Comparison of ENCODE assay signal across 15 mouse cellular contexts in the genomic region with DNA sequence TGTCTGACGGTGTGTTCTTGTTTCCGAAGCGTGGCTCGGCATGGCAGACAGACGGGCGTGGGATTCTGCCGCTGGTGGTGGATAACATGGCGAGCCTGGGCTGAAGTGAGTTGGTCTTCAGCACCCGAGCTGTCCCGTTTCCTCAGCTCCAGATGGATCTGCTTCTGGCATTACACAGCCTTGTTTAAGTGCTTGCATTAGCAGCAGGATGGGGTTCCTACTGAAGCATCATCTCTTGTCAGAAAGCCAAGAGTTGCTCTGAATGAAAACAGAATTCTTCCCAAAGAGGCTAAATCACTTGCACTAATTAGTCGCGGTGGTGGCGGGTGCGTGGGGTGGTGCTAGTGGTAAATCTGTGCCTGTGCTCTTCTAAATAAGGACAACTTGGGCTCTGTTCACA. TPM values are rescaled to one million over a fixed set of nuclear protein-coding genes. Genes with fewer than 3 reads are reported as not detected.
A peak's percentile ranks its signal among the peaks of the same experiment; 100 is the strongest.
DNase-seq lines count a peak whose midpoint lies in the region; ATAC-seq and TF ChIP-seq lines count a peak whose summit lies in the region.
"Had no signal": no experiment of that assay in that cellular context is flagged by ENCODE, and none has a peak within 500 bp of the region (broad histone marks: within the 10 kb centered on the region; RNA-seq: fewer than 3 reads in every experiment).

No protein-coding gene starts in this region.

- no peak for ATAC-seq in forebrain, embryonic 13.5 days
- no peak for ATAC-seq in forebrain, embryonic 12.5 days (ENCODE audit: low FRiP score)
- no peak for ATAC-seq in midbrain, postnatal 0 days (ENCODE audit: low FRiP score)
- ATAC-seq: liver, embryonic 12.5 days had no signal

- WGBS in forebrain, embryonic 13.5 days: 64% methylated on average over 14 of the region's 14 CpGs
- 75% methylated on average over 14 of the region's 14 CpGs for WGBS in forebrain, embryonic 12.5 days
- WGBS in midbrain, postnatal 0 days: 74% methylated on average over 14 of the region's 14 CpGs
- 89% methylated on average over 14 of the region's 14 CpGs for WGBS in midbrain, embryonic 10.5 days

- H3K4me3 ChIP-seq in forebrain, embryonic 13.5 days: no peak overlapping the region
- H3K4me3 ChIP-seq in forebrain, embryonic 12.5 days (replicated peaks): no peak overlapping the region
- no peak overlapping the region for H3K4me3 ChIP-seq in midbrain, postnatal 0 days (ENCODE audit: low read depth, low read length)
- no peak overlapping the region for H3K4me3 ChIP-seq in midbrain, embryonic 10.5 days
- H3K4me3 ChIP-seq: kidney, embryonic 15.5 days; liver, embryonic 12.5 days had no signal

- no peak for TF ChIP-seq CTCF in midbrain, postnatal 0 days (IDR thresholded peaks at IDR 0.05)

- H3K4me1 ChIP-seq in forebrain, embryonic 13.5 days: peaks cover 25% of the 10 kb centered on the region
- peaks cover 17% of the 10 kb centered on the region for H3K4me1 ChIP-seq in forebrain, embryonic 12.5 days
- H3K4me1 ChIP-seq in midbrain, postnatal 0 days (ENCODE audit: insufficient read depth, low read length): peaks cover 1% of the 10 kb centered on the region; the same call in 1 of the 2 replicates
- H3K4me1 ChIP-seq in midbrain, embryonic 10.5 days: peaks cover 25% of the 10 kb centered on the region

- H3K9ac ChIP-seq in forebrain, embryonic 13.5 days: no peak overlapping the region
- no peak overlapping the region for H3K9ac ChIP-seq in forebrain, embryonic 12.5 days
- H3K9ac ChIP-seq in midbrain, postnatal 0 days (replicated peaks; ENCODE audit: low read length, poor library complexity, severe bottlenecking): no peak overlapping the region
- H3K9ac ChIP-seq: kidney, embryonic 15.5 days; liver, embryonic 12.5 days had no signal

- 0 out of 2 replicates have a peak overlapping the region, but pooled peaks have one; percentile 8 for H3K4me2 ChIP-seq in forebrain, embryonic 13.5 days
- no peak overlapping the region for H3K4me2 ChIP-seq in forebrain, embryonic 12.5 days
- H3K4me2 ChIP-seq in midbrain, postnatal 0 days (ENCODE audit: low read depth, low read length, poor library complexity, severe bottlenecking): no peak overlapping the region
- H3K4me2 ChIP-seq: kidney, embryonic 15.5 days had no signal

- H3K27me3 ChIP-seq in forebrain, embryonic 13.5 days: peaks cover 3% of the 10 kb centered on the region; the same call in 1 of the 2 replicates
- peaks cover 18% of the 10 kb centered on the region for H3K27me3 ChIP-seq in forebrain, embryonic 12.5 days
- no peaks in the 10 kb centered on the region for H3K27me3 ChIP-seq in midbrain, postnatal 0 days (ENCODE audit: insufficient read depth, low read length)
- peaks cover 26% of the 10 kb centered on the region for H3K27me3 ChIP-seq in midbrain, embryonic 10.5 days (ENCODE audit: low read depth, poor library complexity, severe bottlenecking)

- DNase-seq in midbrain, postnatal 0 days (ENCODE audit: low spot score): peak; percentile 44
- no peak for DNase-seq in midbrain, embryonic 10.5 days (ENCODE audit: low spot score)
- DNase-seq in layer of hippocampus, postnatal 25 days (ENCODE audit: extremely low spot score in 1 of 2, low spot score in 1 of 2): peak; percentile 33 to 36
- DNase-seq in testis, postnatal 14 days (ENCODE audit: low spot score): no peak
- no peak for DNase-seq in embryo, embryonic 11 days
- no peak for DNase-seq in adipocyte (ENCODE audit: low spot score)
- DNase-seq: adrenal gland, adult 2 months; cerebellum, postnatal 25 days; heart, postnatal 4 days; thymus, adult 2 months had no signal

- H3K36me3 ChIP-seq in forebrain, embryonic 13.5 days (ENCODE audit: poor library complexity, severe bottlenecking): no peaks in the 10 kb centered on the region
- no peaks in the 10 kb centered on the region for H3K36me3 ChIP-seq in forebrain, embryonic 12.5 days (replicated peaks)
- no peaks in the 10 kb centered on the region for H3K36me3 ChIP-seq in midbrain, postnatal 0 days (ENCODE audit: insufficient read depth, low read length)
- no peaks in the 10 kb centered on the region for H3K36me3 ChIP-seq in midbrain, embryonic 10.5 days
- H3K36me3 ChIP-seq: G1E; kidney, embryonic 15.5 days; liver, embryonic 12.5 days had no signal

- H3K27ac ChIP-seq in forebrain, embryonic 13.5 days: 0 out of 2 replicates have a peak overlapping the region, but pooled peaks have one; percentile 3
- no peak overlapping the region for H3K27ac ChIP-seq in forebrain, embryonic 12.5 days
- no peak overlapping the region for H3K27ac ChIP-seq in midbrain, postnatal 0 days (ENCODE audit: low read depth, low read length)
- no peak overlapping the region for H3K27ac ChIP-seq in midbrain, embryonic 10.5 days (replicated peaks)
- H3K27ac ChIP-seq: kidney, embryonic 15.5 days; liver, embryonic 12.5 days had no signal

- H3K9me3 ChIP-seq in forebrain, embryonic 13.5 days (replicated peaks): no peaks in the 10 kb centered on the region
- no peaks in the 10 kb centered on the region for H3K9me3 ChIP-seq in forebrain, embryonic 12.5 days
- no peaks in the 10 kb centered on the region for H3K9me3 ChIP-seq in midbrain, postnatal 0 days (ENCODE audit: low read length)
- no peaks in the 10 kb centered on the region for H3K9me3 ChIP-seq in midbrain, embryonic 10.5 days (replicated peaks)
- H3K9me3 ChIP-seq: G1E; kidney, embryonic 15.5 days; liver, embryonic 12.5 days had no signal

RNA-seq across cellular contexts. Expression of a gene that starts 5.8 kb away (rescaled TPM):
- 1.1 and 1.2 TPM in 2 replicates for polyA plus RNA-seq in forebrain, embryonic 13.5 days (2015; fragmentation: Nextera tagmentation; extraction: Ambion mirVana)
- polyA plus RNA-seq in forebrain, embryonic 12.5 days (2016; fragmentation: Nextera tagmentation; extraction: Ambion mirVana): 0.80 and 1.1 TPM in 2 replicates
- total RNA-seq in midbrain, postnatal 0 days (2014; rRNA removed): 9.7 and 14.6 TPM in 2 replicates
- 7.3 and 10.0 TPM in 2 replicates for polyA plus RNA-seq in midbrain, postnatal 0 days (2015; fragmentation: Nextera tagmentation; extraction: Ambion mirVana)
- polyA plus RNA-seq in midbrain, embryonic 10.5 days (2016; fragmentation: Nextera tagmentation; extraction: Ambion mirVana): 0.54 and 1.1 TPM in 2 replicates
- total RNA-seq in layer of hippocampus, postnatal 25 days (2021): 10 to 100 TPM; 10.7 to 13.9 TPM

Comparison
In these comparisons a context has a peak if more than half of its experiments do, and no peak if none do; other contexts are left out.
1. DNase-seq: peak in midbrain, postnatal 0 days (single experiment) and layer of hippocampus, postnatal 25 days (2 of 2); none in midbrain, embryonic 10.5 days (single experiment), testis, postnatal 14 days (single experiment), embryo, embryonic 11 days (single experiment) and adipocyte (single experiment).